Mouse (Mus musculus) forebrain, embryonic 14.5 days (tissue): ENCODE results near the gene Kcp. TPM values are rescaled to one million over a fixed set of nuclear protein-coding genes. Genes with fewer than 3 reads are reported as not detected.

Experiments
- ATAC-seq: fragments of 200-750 bp; cut with Nextera tagmentation; 2 replicates; pipeline ENCODE4 v1.8.0; 2017; ENCODE audit warnings: mild to moderate bottlenecking, moderate library complexity
- DNase-seq: peaks from one replicate; pipeline ENCODE4 v3.0.0-alpha.2; 2015; ENCODE audit warnings: low spot score
- H3K27ac ChIP-seq: fragments of 300-500 bp; sonication (generic); 2 replicates; pipeline ENCODE4 v1.5.1; 2014; ENCODE audit warnings: low read depth, mild to moderate bottlenecking, control low read depth, low read length, moderate library complexity
- H3K27me3 ChIP-seq: fragments of 300-500 bp; sonication (generic); replicated peaks from 2 replicates; pipeline ENCODE4 v1.6.1; 2014; ENCODE audit warnings: low read length, control low read depth, mixed read lengths; ENCODE audit not compliant: control insufficient read depth, insufficient read depth
- H3K36me3 ChIP-seq: fragments of 300-500 bp; sonication (generic); 2 replicates; pipeline ENCODE4 v1.6.1; 2014; ENCODE audit warnings: low read length, control low read depth; ENCODE audit not compliant: control insufficient read depth, insufficient read depth
- H3K4me1 ChIP-seq: fragments of 300-500 bp; sonication (generic); 2 replicates; pipeline ENCODE4 v1.6.1; 2014; ENCODE audit warnings: antibody characterized with exemption, low read length, control low read depth; ENCODE audit not compliant: control insufficient read depth, insufficient read depth
- H3K4me2 ChIP-seq: fragments of 300-500 bp; sonication (generic); 2 replicates; pipeline ENCODE4 v1.6.1; 2014; ENCODE audit warnings: mild to moderate bottlenecking, control low read depth, low read length
- H3K4me3 ChIP-seq: fragments of 300-500 bp; sonication (generic); 2 replicates; pipeline ENCODE4 v1.5.1; 2014; ENCODE audit warnings: low read depth, low read length, control low read depth
- H3K9ac ChIP-seq: fragments of 300-500 bp; sonication (generic); 2 replicates; pipeline ENCODE4 v1.6.1; 2014; ENCODE audit warnings: mild to moderate bottlenecking, low read length, control low read depth, moderate library complexity
- H3K9me3 ChIP-seq: fragments of 300-500 bp; sonication (generic); replicated peaks from 2 replicates; pipeline ENCODE4 v1.6.1; 2016; ENCODE audit warnings: low read length, control low read depth, mixed read lengths; ENCODE audit not compliant: control insufficient read depth
- WGBS: fragments of 180-500 bp; shearing (Covaris S2); extraction: QIAGEN DNeasy Blood & Tissue Kit; methylation state at CpG from one replicate; pipeline ENCODE4 v1.1.7; 2014; 5-methylcytosine and 5-hydroxymethylcytosine counted together
- polyA plus RNA-seq: library from polyadenylated mRNA; unstranded; fragments of >200 nt; fragmentation: Nextera tagmentation; extraction: Ambion mirVana; gene quantifications from 2 replicates; pipeline ENCODE4 v1.2.1, GENCODE M21; 2014

Kcp gene
- polyA plus RNA-seq: 5.8 and 10.6 TPM in 2 replicates

DNA sequence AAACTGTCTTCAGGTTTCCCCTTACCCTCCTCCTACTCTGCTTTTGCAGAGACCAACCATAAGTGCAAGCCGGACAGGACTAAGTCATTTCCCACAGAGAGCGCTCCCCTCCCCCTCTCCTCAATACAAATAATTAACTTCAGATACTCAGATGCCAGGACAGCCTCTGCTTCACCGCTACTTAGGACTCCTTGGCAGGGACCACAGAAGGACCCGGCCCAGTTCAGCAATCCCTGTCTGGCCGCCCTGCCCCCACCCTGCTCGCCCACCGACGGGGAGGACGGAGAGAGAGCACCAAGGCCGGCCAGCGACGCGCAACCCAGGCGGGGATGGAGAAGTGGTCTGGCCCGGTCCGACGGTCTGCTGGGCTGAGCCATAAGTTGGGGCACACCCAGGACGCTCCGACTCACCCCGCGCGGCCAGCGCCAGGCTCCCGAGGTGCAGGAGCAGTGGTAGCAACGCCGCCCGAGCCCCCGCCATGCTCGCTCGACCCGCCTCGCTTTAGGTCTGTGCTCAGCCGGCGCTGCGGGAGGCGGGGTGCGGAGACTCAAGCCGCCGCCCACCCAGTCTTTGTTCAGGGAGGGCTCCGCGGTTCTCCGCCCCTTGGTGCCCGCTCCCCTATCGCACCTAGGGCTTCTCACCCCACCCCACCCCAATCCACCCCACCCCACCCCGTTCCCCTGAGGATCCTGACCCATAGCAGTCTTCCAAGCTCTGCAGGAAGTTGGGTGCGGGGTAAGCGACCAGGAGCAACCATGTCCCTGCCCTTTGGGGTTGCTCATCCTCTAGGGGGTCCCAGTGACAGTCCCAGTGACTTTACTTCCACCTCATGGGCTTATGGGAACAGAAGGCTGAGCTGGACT is at the start of gene Kcp:
Gene Kcp (minus strand): TSS at position 506 of the 863 bp plus-strand sequence.
- ATAC-seq: peak; percentile 67
- peak within 1 kb of the TSS; percentile 42 for H3K4me3 ChIP-seq
- DNase-seq: peak; percentile 43

DNA sequence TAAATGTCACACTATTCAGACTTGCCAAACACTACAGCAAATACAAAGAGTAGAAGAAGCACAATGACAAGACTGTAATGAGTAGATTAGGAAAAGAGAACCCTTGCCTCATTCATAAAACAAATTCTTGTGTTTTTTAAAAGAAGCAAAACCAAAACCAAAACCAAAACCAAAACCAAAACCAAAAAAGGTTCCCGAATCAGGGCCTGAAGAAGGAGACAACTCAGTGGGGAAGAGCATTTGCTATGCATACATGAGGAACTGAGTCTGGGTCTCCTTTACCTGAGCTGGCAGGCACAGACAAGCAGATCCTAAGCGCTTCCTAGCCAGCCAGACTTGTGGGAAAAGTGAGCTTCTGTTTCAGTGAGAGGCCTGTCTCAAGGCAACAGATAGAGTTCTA is 49.4 kb upstream of the Kcp start:
- no peak for ATAC-seq

More for the DNA sequence above, at the start of gene Kcp:
- Histone ChIP-seq H3K9me3 (no peaks in the 10 kb centered on the region), H3K4me2 (peak within 1 kb of the TSS; percentile 59), H3K27me3 (peaks cover 27% of the 10 kb centered on the region), H3K36me3 (no peaks in the 10 kb centered on the region), H3K9ac (peak within 1 kb of the TSS; percentile 54), H3K4me1 (no peaks in the 10 kb centered on the region), H3K27ac (no peak within 1 kb of the TSS)
- WGBS: under 1% methylated on average over 47 of the region's 47 CpGs

DNA sequence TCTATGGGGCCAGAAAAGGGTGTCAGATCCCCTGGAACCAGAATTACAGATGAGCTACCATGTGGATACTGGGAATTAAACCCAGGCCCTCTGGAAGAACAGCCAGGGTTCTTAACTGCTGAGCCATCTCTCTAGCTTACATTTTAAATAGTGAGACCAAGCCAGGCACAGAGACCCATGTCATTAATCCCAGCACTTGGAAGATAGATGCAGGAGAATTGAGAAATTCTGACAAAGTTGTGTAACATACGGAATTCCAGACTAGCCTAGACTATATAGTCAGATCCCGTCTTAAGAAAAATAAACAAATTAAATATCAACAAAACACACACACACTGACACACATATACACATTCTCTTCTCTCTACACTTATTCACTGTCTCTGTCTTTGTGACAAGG is 44.8 kb upstream of the Kcp start:
- DNase-seq (no peak), ATAC-seq (no peak)
- Histone ChIP-seq H3K4me2 (no peak overlapping the region), H3K27ac (no peak overlapping the region), H3K4me3 (no peak overlapping the region), H3K9me3 (no peaks in the 10 kb centered on the region), H3K36me3 (peaks cover 90% of the 10 kb centered on the region), H3K4me1 (no peaks in the 10 kb centered on the region), H3K9ac (no peak overlapping the region), H3K27me3 (no peaks in the 10 kb centered on the region)
- WGBS: 95% methylated on average over 2 of the region's 2 CpGs

More for the DNA sequence above, 49.4 kb upstream of the Kcp start:
- WGBS: 96% methylated on average over 2 of the region's 2 CpGs
- Histone ChIP-seq H3K4me1 (no peaks in the 10 kb centered on the region), H3K4me3 (no peak overlapping the region), H3K36me3 (peaks cover 89% of the 10 kb centered on the region), H3K27me3 (no peaks in the 10 kb centered on the region), H3K9me3 (no peaks in the 10 kb centered on the region), H3K27ac (no peak overlapping the region), H3K9ac (no peak overlapping the region), H3K4me2 (no peak overlapping the region)
- DNase-seq: no peak

DNA sequence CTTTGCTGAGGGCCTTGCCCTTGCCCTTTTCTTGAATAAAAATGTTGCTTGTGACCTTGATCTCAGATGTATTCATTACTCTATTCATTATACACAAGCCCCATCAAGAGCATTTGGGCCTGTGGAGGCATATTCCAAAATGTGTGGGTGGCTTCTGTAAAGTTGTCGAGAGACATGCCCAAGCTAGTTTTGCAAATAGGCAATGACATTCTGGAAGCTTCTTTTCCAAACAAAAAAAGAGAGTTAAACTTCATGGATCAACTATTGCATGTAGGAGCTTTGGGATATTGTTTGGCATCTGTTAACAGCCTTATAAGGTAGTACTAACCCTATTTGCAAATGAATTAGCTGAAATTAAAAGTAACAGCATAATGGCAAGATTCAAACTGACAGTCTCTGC is 40.3 kb upstream of the Kcp start:
- ATAC-seq (no peak), DNase-seq (no peak)
- peaks cover 86% of the 10 kb centered on the region for H3K36me3 ChIP-seq
- H3K4me3 ChIP-seq: no peak overlapping the region
- H3K27ac ChIP-seq: no peak overlapping the region
- no peaks in the 10 kb centered on the region for H3K27me3 ChIP-seq
- H3K4me2 ChIP-seq: no peak overlapping the region
- H3K9me3 ChIP-seq: no peaks in the 10 kb centered on the region
- WGBS: 100% methylated on average over 1 of the region's 1 CpGs
- no peaks in the 10 kb centered on the region for H3K4me1 ChIP-seq
- no peak overlapping the region for H3K9ac ChIP-seq

DNA sequence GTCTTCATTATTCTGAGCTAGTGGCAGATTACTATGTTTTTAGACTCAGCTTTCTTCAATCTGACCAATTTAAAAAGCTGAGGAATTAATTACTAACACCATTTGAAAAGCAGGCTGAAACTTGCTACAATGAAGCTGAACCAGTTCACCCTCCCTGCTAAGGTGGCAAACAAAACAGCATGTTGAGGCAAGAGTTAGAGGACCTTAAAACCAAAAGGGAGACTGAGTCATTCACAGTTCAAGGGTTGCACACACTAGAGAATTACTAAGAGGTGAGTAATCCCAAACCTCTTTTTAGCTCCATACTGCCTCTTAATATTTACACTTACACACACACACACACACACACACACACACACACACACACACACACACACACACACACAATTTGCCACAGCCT is 39.8 kb upstream of the Kcp start:
- ATAC-seq (no peak), DNase-seq (no peak)
- Histone ChIP-seq H3K36me3 (peaks cover 86% of the 10 kb centered on the region), H3K27me3 (no peaks in the 10 kb centered on the region), H3K27ac (no peak overlapping the region), H3K4me1 (no peaks in the 10 kb centered on the region), H3K9ac (no peak overlapping the region), H3K4me3 (no peak overlapping the region), H3K9me3 (no peaks in the 10 kb centered on the region), H3K4me2 (no peak overlapping the region)

DNA sequence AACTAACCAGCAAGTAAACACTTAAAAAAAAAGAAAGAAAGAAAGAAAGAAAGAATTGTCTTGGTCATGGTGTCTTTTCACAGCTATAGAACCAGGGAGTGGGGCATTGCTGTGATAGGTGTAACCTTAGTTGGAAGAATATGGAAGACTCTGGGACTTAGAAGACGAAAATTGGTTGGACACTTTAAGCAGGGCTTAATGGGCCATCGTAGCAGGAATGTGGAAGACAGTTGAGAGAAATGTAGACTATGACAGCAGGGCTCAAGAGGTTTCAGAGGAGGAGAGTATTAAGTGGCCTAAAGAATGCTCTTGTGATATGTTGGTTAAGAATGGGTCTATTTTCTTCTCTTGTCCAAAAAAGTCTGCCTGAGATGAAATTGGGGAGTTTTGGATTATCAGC is 37.9 kb upstream of the Kcp start:
- no peak overlapping the region for H3K4me3 ChIP-seq
- ATAC-seq (no peak), DNase-seq (no peak)
- no peak overlapping the region for H3K4me2 ChIP-seq
- no peaks in the 10 kb centered on the region for H3K9me3 ChIP-seq
- peaks cover 83% of the 10 kb centered on the region for H3K36me3 ChIP-seq
- no peak overlapping the region for H3K27ac ChIP-seq
- 93% methylated on average over 2 of the region's 2 CpGs for WGBS
- no peaks in the 10 kb centered on the region for H3K4me1 ChIP-seq
- no peaks in the 10 kb centered on the region for H3K27me3 ChIP-seq
- no peak overlapping the region for H3K9ac ChIP-seq

DNA sequence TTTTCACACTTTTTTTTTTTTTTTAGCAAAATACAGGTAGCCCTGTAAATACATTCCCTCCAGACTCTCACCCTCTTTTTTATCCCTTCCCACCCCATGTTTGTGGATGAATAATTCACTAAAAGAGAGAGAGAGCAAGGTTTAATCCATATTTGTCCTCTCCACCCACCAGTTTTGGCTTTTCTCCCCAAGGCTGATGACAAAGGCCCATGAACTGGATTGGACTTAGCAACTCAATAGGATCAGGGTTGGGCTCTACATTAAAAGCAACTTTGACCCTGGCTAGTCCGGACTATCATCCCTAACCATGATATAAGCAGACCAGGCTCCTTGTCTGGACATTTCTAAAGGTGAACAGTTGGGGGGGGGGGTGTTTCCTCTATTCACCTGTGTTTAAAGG is 33.2 kb upstream of the Kcp start:
- Histone ChIP-seq H3K4me3 (no peak overlapping the region), H3K9me3 (no peaks in the 10 kb centered on the region)
- ATAC-seq: no peak

DNA sequence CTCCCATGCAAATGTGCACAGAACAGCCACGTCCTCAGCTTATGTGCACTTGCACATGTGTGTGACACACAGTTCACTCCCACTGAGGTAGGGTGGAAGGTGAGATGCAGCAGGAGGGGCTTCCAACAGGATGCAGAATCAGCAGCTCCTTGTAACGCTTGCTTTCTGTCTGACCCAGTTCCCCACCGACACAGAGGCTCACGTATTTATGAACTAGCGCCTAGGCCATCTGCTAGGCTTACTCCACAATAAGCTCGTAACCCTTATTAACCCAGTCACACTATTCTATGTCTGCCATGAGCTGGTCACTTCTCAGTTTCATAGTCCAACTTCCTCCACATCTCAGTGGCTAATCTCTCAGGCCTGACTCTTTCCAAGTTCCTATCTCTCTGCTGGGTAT is 32.5 kb upstream of the Kcp start:
- H3K9me3 ChIP-seq: no peaks in the 10 kb centered on the region
- WGBS: 77% methylated on average over 6 of the region's 6 CpGs
- no peak overlapping the region for H3K4me3 ChIP-seq
- no peak overlapping the region for H3K27ac ChIP-seq
- H3K27me3 ChIP-seq: no peaks in the 10 kb centered on the region
- no peaks in the 10 kb centered on the region for H3K4me1 ChIP-seq
- no peak overlapping the region for H3K9ac ChIP-seq
- ATAC-seq (no peak), DNase-seq (no peak)
- H3K4me2 ChIP-seq: no peak overlapping the region
- peaks cover 59% of the 10 kb centered on the region for H3K36me3 ChIP-seq

More for the DNA sequence above, 33.2 kb upstream of the Kcp start:
- no peak overlapping the region for H3K4me2 ChIP-seq
- 96% methylated on average over 1 of the region's 1 CpGs for WGBS
- no peaks in the 10 kb centered on the region for H3K4me1 ChIP-seq
- no peak overlapping the region for H3K9ac ChIP-seq
- no peak overlapping the region for H3K27ac ChIP-seq
- no peaks in the 10 kb centered on the region for H3K27me3 ChIP-seq
- no peak for DNase-seq
- peaks cover 66% of the 10 kb centered on the region for H3K36me3 ChIP-seq

DNA sequence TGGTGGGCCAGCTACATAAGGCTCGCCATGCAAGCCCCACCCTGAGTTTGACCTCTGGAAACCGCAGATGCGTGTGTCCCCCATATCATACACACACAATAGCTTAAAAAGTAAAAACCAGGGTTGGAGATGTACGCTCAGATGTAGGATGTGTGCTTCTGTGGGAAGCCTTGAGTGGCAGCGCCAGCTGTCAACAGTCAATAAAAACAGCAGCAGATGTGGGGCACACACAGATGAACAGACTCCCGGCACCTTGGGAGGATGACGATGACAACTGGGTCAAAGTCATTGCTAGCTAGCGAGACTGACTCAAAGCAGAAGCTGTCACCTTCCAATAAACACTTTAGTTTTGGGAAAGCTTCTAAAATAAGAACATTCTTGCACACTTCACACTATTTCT is 31.8 kb upstream of the Kcp start:
- Histone ChIP-seq H3K27me3 (no peaks in the 10 kb centered on the region), H3K4me1 (no peaks in the 10 kb centered on the region), H3K9ac (no peak overlapping the region), H3K9me3 (no peaks in the 10 kb centered on the region), H3K27ac (no peak overlapping the region), H3K4me2 (no peak overlapping the region), H3K4me3 (no peak overlapping the region), H3K36me3 (peaks cover 52% of the 10 kb centered on the region)
- ATAC-seq (no peak), DNase-seq (no peak)
- WGBS: 92% methylated on average over 8 of the region's 8 CpGs
